Mouse (Mus musculus) neural tube, embryonic 11.5 days (tissue): ENCODE measurements around the gene 4932411N23Rik. TPM values are rescaled to one million over a fixed set of nuclear protein-coding genes. Genes with fewer than 3 reads are reported as not detected.
"Not testable (repeated sequence)": the region's sequence is repeated elsewhere in the genome, so short reads cannot be mapped to it uniquely, and the experiment has no call there.

Experiments used
- ATAC-seq: fragments of 200-750 bp; cut with Nextera tagmentation; 2 replicates; pipeline ENCODE4 v1.8.0; 2017; ENCODE audit warnings: moderate number of reproducible peaks, mild to moderate bottlenecking, moderate TSS enrichment, moderate library complexity; ENCODE audit not compliant: insufficient read depth, low FRiP score, low TSS enrichment
- DNase-seq: peaks from one replicate; pipeline ENCODE4 v3.0.0-alpha.2; 2015; ENCODE audit warnings: low spot score
- H3K27ac ChIP-seq: fragments of 300-500 bp; sonication (generic); 2 replicates; pipeline ENCODE4 v1.5.1; 2014; ENCODE audit warnings: low read depth, mild to moderate bottlenecking, low read length
- H3K27me3 ChIP-seq: fragments of 300-500 bp; sonication (generic); 2 replicates; pipeline ENCODE4 v1.6.1; 2014; ENCODE audit warnings: mild to moderate bottlenecking, low read length, mixed read lengths; ENCODE audit not compliant: control insufficient read depth, insufficient read depth
- H3K36me3 ChIP-seq: fragments of 300-500 bp; sonication (generic); 2 replicates; pipeline ENCODE4 v1.6.1; 2014; ENCODE audit warnings: mild to moderate bottlenecking, low read length, moderate library complexity, mixed read lengths; ENCODE audit not compliant: control insufficient read depth, insufficient read depth
- H3K4me1 ChIP-seq: fragments of 300-500 bp; sonication (generic); 2 replicates; pipeline ENCODE4 v1.6.1; 2014; ENCODE audit warnings: low read length, mixed read lengths; ENCODE audit not compliant: control insufficient read depth, insufficient read depth
- H3K4me2 ChIP-seq: fragments of 300-500 bp; sonication (generic); 2 replicates; pipeline ENCODE4 v1.6.1; 2014; ENCODE audit warnings: low read depth, mild to moderate bottlenecking, moderate library complexity
- H3K4me3 ChIP-seq: fragments of 300-500 bp; sonication (generic); 2 replicates; pipeline ENCODE4 v1.5.1; 2014; ENCODE audit warnings: low read depth, low read length
- H3K9ac ChIP-seq: fragments of 300-500 bp; sonication (generic); 2 replicates; pipeline ENCODE4 v1.6.1; 2014; ENCODE audit warnings: mild to moderate bottlenecking, low read length
- H3K9me3 ChIP-seq: fragments of 300-500 bp; sonication (generic); 2 replicates; pipeline ENCODE4 v1.6.1; 2016; ENCODE audit warnings: low read length; ENCODE audit not compliant: control insufficient read depth
- WGBS: fragments of 180-500 bp; shearing (Covaris S2); extraction: QIAGEN DNeasy Blood & Tissue Kit; methylation state at CpG from one replicate; pipeline ENCODE4 v1.1.7; 2014; 5-methylcytosine and 5-hydroxymethylcytosine counted together
- polyA plus RNA-seq: library from polyadenylated mRNA; unstranded; fragments of >200 nt; fragmentation: Nextera tagmentation; extraction: Ambion mirVana; gene quantifications from 2 replicates; pipeline ENCODE4 v1.2.1, GENCODE M21; 2014

Gene 4932411N23Rik
- not detected in 2 replicates for polyA plus RNA-seq

DNA sequence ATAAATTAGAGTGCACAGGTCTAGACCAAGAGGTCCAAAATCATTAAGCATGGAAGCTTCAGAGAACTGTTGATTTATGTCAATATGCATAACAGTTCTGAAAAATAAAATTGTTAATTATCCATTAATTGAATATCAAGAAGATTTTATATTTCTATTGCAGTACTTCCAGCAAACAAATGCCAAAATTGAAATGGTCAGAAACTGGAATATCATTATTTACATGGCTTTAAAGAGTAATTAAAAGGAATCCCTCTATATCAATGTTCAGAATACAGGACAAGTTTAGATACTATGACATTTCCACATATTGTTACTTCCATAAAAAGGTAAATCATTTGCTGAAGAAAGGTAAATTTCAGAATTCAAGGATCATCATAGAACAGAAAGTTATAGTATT is at the start of gene 4932411N23Rik:
Gene 4932411N23Rik (minus strand): TSS at position 101 of the 400 bp plus-strand sequence.
- no peaks in the 10 kb centered on the region for H3K4me1 ChIP-seq
- DNase-seq, result no peak
- H3K36me3 ChIP-seq, result no peaks in the 10 kb centered on the region
- no peak for ATAC-seq
- H3K27me3 ChIP-seq, result no peaks in the 10 kb centered on the region
- H3K9ac ChIP-seq, result no peak within 1 kb of the TSS
- H3K4me3 ChIP-seq, result no peak within 1 kb of the TSS
- H3K9me3 ChIP-seq, result no peaks in the 10 kb centered on the region
- no peak within 1 kb of the TSS for H3K27ac ChIP-seq
- H3K4me2 ChIP-seq, result no peak within 1 kb of the TSS

DNA sequence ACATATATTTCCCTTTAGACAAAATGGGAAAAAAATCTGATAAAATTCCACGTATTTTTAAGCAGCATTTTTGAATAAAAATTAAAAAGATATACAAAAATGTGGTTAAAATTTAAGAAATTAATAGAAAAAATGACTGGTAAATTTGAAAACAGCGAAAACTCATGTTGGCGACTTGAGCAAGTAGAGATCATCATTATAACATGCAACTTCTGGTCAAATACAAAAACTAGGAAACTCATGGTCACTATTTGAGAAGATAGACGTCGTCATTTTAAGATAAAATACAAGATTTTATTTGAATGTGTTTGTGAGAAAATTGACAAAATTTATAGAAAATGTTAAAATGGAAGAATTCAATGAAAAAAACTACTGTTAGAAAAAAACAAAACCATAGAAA is 35.8 kb downstream of the 4932411N23Rik start:
- no peak overlapping the region for H3K9ac ChIP-seq
- 84% methylated on average over 5 of the region's 5 CpGs for WGBS
- no peak overlapping the region for H3K4me3 ChIP-seq
- DNase-seq (no peak), ATAC-seq (no peak)
- H3K36me3 ChIP-seq, result no peaks in the 10 kb centered on the region
- no peaks in the 10 kb centered on the region for H3K27me3 ChIP-seq
- no peaks in the 10 kb centered on the region for H3K9me3 ChIP-seq
- H3K4me2 ChIP-seq, result no peak overlapping the region
- no peak overlapping the region for H3K27ac ChIP-seq
- no peaks in the 10 kb centered on the region for H3K4me1 ChIP-seq

DNA sequence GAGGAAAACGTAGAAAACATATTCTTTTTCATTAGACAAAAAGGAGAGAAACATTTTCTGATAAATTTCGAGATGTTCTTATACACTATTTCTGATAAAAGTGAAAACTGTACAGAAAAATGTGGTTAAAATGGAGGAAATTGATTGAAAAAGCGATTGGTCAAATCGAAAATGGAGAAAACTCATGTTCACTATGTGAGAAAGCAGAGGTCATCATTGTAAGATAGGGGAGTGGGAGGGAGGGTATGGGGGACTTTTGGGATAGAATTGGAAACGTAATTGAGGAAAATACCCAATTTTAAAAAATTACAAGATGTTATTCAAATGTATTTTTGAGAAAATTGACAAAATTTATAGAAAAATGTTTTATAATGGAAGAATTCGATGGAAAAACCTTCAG is 38.0 kb downstream of the 4932411N23Rik start:
- not testable (repeated sequence) for ATAC-seq, DNase-seq, H3K4me1 ChIP-seq, H3K4me3 ChIP-seq, H3K9me3 ChIP-seq, H3K36me3 ChIP-seq, H3K4me2 ChIP-seq, H3K27me3 ChIP-seq, H3K27ac ChIP-seq, H3K9ac ChIP-seq
- WGBS, result 85% methylated on average over 5 of the region's 6 CpGs

DNA sequence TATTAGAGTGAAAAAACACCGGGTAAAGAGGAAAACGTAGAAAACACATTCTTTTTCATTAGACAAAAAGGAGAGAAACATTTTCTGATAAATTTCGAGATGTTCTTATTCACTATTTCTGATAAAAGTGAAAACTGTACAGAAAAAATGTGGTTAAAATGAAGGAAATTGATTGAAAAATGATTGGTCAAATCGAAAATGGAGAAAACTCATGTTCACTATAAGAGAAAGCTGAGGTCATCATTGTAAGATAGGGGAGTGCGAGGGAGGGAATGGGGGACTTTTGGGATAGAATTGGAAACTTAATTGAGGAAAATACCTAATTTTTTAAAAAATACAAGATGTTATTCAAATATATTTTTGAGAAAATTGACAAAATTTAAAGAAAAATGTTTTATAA is 40.8 kb downstream of the 4932411N23Rik start:
- 86% methylated on average over 5 of the region's 5 CpGs for WGBS
- H3K27me3 ChIP-seq, ATAC-seq, H3K4me1 ChIP-seq, H3K9me3 ChIP-seq, DNase-seq, H3K36me3 ChIP-seq, H3K4me3 ChIP-seq, H3K27ac ChIP-seq, H3K9ac ChIP-seq, H3K4me2 ChIP-seq: not testable (repeated sequence)

DNA sequence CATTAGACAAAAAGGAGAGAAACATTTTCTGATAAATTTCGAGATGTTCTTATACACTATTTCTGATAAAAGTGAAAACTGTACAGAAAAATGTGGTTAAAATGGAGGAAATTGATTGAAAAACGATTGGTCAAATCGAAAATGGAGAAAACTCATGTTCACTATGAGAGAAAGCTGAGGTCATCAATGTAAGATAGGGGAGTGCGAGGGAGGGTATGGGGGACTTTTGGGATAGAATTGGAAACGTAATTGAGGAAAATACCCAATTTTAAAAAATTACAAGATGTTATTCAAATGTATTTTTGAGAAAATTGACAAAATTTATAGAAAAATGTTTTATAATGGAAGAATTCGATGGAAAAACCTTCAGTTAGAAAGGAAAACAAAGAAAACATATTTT is 42.2 kb downstream of the 4932411N23Rik start:
- H3K9ac ChIP-seq, DNase-seq, H3K4me2 ChIP-seq, H3K36me3 ChIP-seq, H3K27me3 ChIP-seq, ATAC-seq, H3K4me1 ChIP-seq, H3K9me3 ChIP-seq, H3K4me3 ChIP-seq, H3K27ac ChIP-seq: not testable (repeated sequence)
- WGBS, result 71% methylated on average over 5 of the region's 6 CpGs

Other genes with a start within 250 kb of the 4932411N23Rik start
- gene Gm382, start 224.1 kb upstream of the 4932411N23Rik start, polyA plus RNA-seq, result not detected in 2 replicates